Mouse (Mus musculus): ENCODE measurements around the gene Dmc1.

DNA sequence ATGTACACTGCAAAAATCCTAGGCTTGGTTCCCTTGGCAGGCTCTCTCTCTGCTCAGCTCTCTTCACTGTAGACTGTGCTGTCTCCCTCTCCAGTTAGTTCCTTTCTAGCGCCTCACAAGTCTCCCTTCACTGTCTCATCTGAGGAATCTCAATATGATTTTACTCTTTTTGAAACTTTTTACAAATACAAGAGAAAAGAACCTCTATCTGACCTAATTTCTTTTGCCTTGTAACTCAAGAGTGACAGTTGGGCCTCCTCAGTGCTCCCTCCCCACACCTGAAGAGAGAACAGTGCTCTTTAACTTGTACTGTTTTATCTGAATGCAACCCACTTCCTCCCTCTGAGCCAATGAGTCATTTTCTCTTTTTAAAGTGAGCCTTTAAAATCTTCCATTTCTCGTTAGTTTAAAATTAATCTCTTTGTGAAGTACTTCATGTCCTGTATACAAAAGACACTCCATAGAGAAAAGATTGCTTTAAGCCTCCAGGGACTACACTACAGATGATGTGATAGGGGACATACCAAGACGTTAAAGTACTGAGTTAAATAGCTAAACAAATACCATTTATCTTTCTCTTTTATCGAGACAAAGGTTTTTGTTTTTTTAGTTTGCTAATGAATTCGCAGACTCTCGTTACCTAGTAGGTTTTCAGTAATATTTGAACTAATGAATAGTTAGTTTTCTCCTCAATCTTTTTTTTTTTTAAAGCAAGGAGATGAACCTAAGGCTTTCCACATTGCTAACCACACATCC, 27.1 kb downstream of the Dmc1 start:
- TF ChIP-seq POLR2A (IDR thresholded peaks at IDR 0.05; ENCODE audit: control insufficient read depth, extremely low read depth, insufficient read depth, low read length, poor library complexity) (no peak), CTCF (IDR thresholded peaks at IDR 0.05; ENCODE audit: borderline replicate concordance, control insufficient read depth, extremely low read depth, insufficient read depth, low read length, poor library complexity) (no peak)
